Mouse (Mus musculus) bone marrow macrophage, adult 2 months (primary cell): Measurements from ENCODE around the gene Fam102a.

ENCODE experiments used
- CTCF ChIP-seq: IDR thresholded peaks from 2 replicates; pipeline ENCODE4 v1.5.1; 2012; ENCODE audit warnings: low read depth, mild to moderate bottlenecking, low read length, moderate library complexity
- POLR2A ChIP-seq: IDR thresholded peaks from 2 replicates; pipeline ENCODE4 v1.6.1; 2012; ENCODE audit warnings: mild to moderate bottlenecking, low read depth, low read length, borderline replicate concordance

- no peak for TF ChIP-seq CTCF
- no peak for TF ChIP-seq POLR2A
These were observed 61.6 kb downstream of the Fam102a start for GRCm38 (mm10) chr2:32596725-32597124.
